Mouse (Mus musculus) gastrocnemius, postnatal 10 days (tissue): ENCODE results near the gene Tex12. TPM values are rescaled to one million over a fixed set of nuclear protein-coding genes. Genes with fewer than 3 reads are reported as not detected.

Experiments used
- DNase-seq: peaks from one replicate; pipeline ENCODE4 v3.0.0; 2021; ENCODE audit warnings: mixed read lengths
- total RNA-seq, 2 experiments: library from RNA; stranded (reverse); gene quantifications; 2 replicates each; pipeline ENCODE4 v1.2.3; 2021

Gene Tex12
- total RNA-seq, 2 experiments from 2014 or later: not detected

GRCm38 (mm10) chr9:50555094-50555446, 6.1 kb downstream of the Tex12 start, which contains the start of gene Bco2:
Bco2 (minus strand) TSS chr9:50555181.
- no peak for DNase-seq

GRCm38 (mm10) chr9:50554241-50555093, 6.7 kb downstream of the Tex12 start, which contains the start of gene Il18:
Il18 (plus strand) TSS chr9:50554827.
- DNase-seq: no peak

GRCm38 (mm10) chr9:50553547-50553946, 7.6 kb downstream of the Tex12 start:
- no peak for DNase-seq

GRCm38 (mm10) chr9:50552206-50552605, 8.9 kb downstream of the Tex12 start:
- DNase-seq: no peak

GRCm38 (mm10) chr9:50548936-50549335, 12.2 kb downstream of the Tex12 start:
- no peak for DNase-seq

GRCm38 (mm10) chr9:50547859-50548478, 13.2 kb downstream of the Tex12 start:
- DNase-seq: no peak

GRCm38 (mm10) chr9:50542401-50542800, 18.7 kb downstream of the Tex12 start:
- no peak for DNase-seq

GRCm38 (mm10) chr9:50540170-50540569, 21.0 kb downstream of the Tex12 start:
- no peak for DNase-seq

GRCm38 (mm10) chr9:50537295-50537694, 23.8 kb downstream of the Tex12 start:
- DNase-seq: no peak

- no peak for DNase-seq
Measured at GRCm38 (mm10) chr9:50536603-50537135, 24.5 kb downstream of the Tex12 start.

GRCm38 (mm10) chr9:50535930-50536329, 25.2 kb downstream of the Tex12 start:
- no peak for DNase-seq

GRCm38 (mm10) chr9:50533791-50534190, 27.3 kb downstream of the Tex12 start:
- no peak for DNase-seq

- DNase-seq: no peak
Measured at GRCm38 (mm10) chr9:50533328-50533727, 27.8 kb downstream of the Tex12 start.

- no peak for DNase-seq
Measured at GRCm38 (mm10) chr9:50530890-50531289, 30.2 kb downstream of the Tex12 start.

GRCm38 (mm10) chr9:50528293-50528892, 32.7 kb downstream of the Tex12 start, which contains the start of gene Pts:
Pts (minus strand) TSS chr9:50528724.
- peak; percentile 99 for DNase-seq

- no peak for DNase-seq
Measured at GRCm38 (mm10) chr9:50527860-50528259, 33.3 kb downstream of the Tex12 start.

- no peak for DNase-seq
Measured at GRCm38 (mm10) chr9:50525585-50525984, 35.5 kb downstream of the Tex12 start.

GRCm38 (mm10) chr9:50524936-50525335, 36.2 kb downstream of the Tex12 start:
- no peak for DNase-seq

GRCm38 (mm10) chr9:50522574-50522973, 38.6 kb downstream of the Tex12 start:
- no peak for DNase-seq

- no peak for DNase-seq
Measured at GRCm38 (mm10) chr9:50521562-50521961, 39.6 kb downstream of the Tex12 start.

GRCm38 (mm10) chr9:50520748-50521147, 40.4 kb downstream of the Tex12 start:
- no peak for DNase-seq

GRCm38 (mm10) chr9:50518781-50519180, 42.3 kb downstream of the Tex12 start:
- no peak for DNase-seq

GRCm38 (mm10) chr9:50515462-50515861, 45.7 kb downstream of the Tex12 start:
- DNase-seq: no peak
